In genomic region chr9:58353224-58353623, GRCm38 (mm10) we compare ENCODE assay signal across 26 mouse cellular contexts. TPM values are rescaled to one million over a fixed set of nuclear protein-coding genes. Genes with fewer than 3 reads are reported as not detected.
DNase-seq lines count a peak whose midpoint lies in the region; TF ChIP-seq lines count a peak whose summit lies in the region.
"Had no signal": no experiment of that assay in that cellular context is flagged by ENCODE, and none has a peak within 500 bp of the region (broad histone marks: within the 10 kb centered on the region; RNA-seq: fewer than 3 reads in every experiment).

No protein-coding gene starts in this region.

- in situ Hi-C loops in CH12.LX (cut with MboI; ENCODE audit: low pct_ligation_motif_present, low pct_unique_long_range_greater_than_20kb, low sequenced_read_pairs), result no loop called here

- TF ChIP-seq RAD21 in CH12.LX (IDR thresholded peaks at IDR 0.05; ENCODE audit: low read depth, low read length), result no peak

- no peak for TF ChIP-seq CTCF in CH12.LX (conservative IDR thresholded peaks at IDR 0.05 in 1 of 2, IDR thresholded peaks at IDR 0.05 in 1 of 2; ENCODE audit: low read depth in 2 of 2, low read length in 2 of 2)
- TF ChIP-seq CTCF in gastrocnemius, adult 2 months (IDR thresholded peaks at IDR 0.05), result no peak

- peak overlapping the region; percentile 28; the same call in 1 of the 2 replicates for H3K27ac ChIP-seq in CH12.LX (ENCODE audit: insufficient read depth, low read depth)
- no peak overlapping the region for H3K27ac ChIP-seq in gastrocnemius, adult 2 months

- peak; percentile 52; the same call in 1 of the 2 replicates for TF ChIP-seq EP300 in CH12.LX (IDR thresholded peaks at IDR 0.05; ENCODE audit: low read length)

- H3K9me3 ChIP-seq in CH12.LX (replicated peaks; ENCODE audit: low read length), result peaks cover 7% of the 10 kb centered on the region
- H3K9me3 ChIP-seq: G1E had no signal

- H3K4me1 ChIP-seq in CH12.LX (ENCODE audit: control insufficient read depth in 1 of 2, insufficient read depth in 2 of 2), result peaks cover 33 to 82% of the 10 kb centered on the region in 2 experiments

- intact Hi-C loops in gastrocnemius, adult 2 months (cut with DNase I), result no loop called here

- DNase-seq in A20 (ENCODE audit: low read depth, low spot score) (peak; percentile 30), CH12.LX (ENCODE audit: extremely low read depth) (peak; percentile 63)
- no peak for DNase-seq in right cerebral cortex, postnatal 14 days
- DNase-seq in gastrocnemius, adult 2 months, result no peak
- DNase-seq: adrenal gland, adult 2 months; adrenal gland, adult 8-10 months; adrenal gland, postnatal 10 days; adrenal gland, postnatal 14 days; adrenal gland, postnatal 25 days; adrenal gland, postnatal 36 days; B cell, adult 2 months; cerebellum, adult 11 months; cerebellum, adult 11-12 months; cerebellum, adult 18-20 months; cerebellum, adult 2 months; cerebellum, adult 8-10 months had no signal

- H3K9ac ChIP-seq in CH12.LX (ENCODE audit: insufficient read depth, low read depth), result no peak overlapping the region

- TF ChIP-seq POLR2A in CH12.LX (IDR thresholded peaks at IDR 0.05; ENCODE audit: low read depth, low read length), result no peak

- H3K27me3 ChIP-seq in CH12.LX (replicated peaks), result no peaks in the 10 kb centered on the region
- H3K27me3 ChIP-seq: Patski had no signal

- H3K79me2 ChIP-seq in CH12.LX (replicated peaks; ENCODE audit: control insufficient read depth, extremely low read depth, insufficient read depth, poor library complexity, severe bottlenecking), result no peaks in the 10 kb centered on the region; the same call in 1 of the 2 replicates

- H3K4me2 ChIP-seq in CH12.LX (ENCODE audit: insufficient read depth, low read depth, poor library complexity, severe bottlenecking), result peak overlapping the region; percentile 51; the same call in 1 of the 2 replicates

- no peak overlapping the region for H3K4me3 ChIP-seq in CH12.LX (replicated peaks in 1 of 3; ENCODE audit: low read depth in 2 of 3, low read length in 2 of 3, poor library complexity in 1 of 3)
- no peak overlapping the region for H3K4me3 ChIP-seq in gastrocnemius, adult 2 months

- H3K36me3 ChIP-seq in CH12.LX (replicated peaks in 1 of 2; ENCODE audit: control insufficient read depth in 1 of 2, insufficient read depth in 1 of 2, low read length in 1 of 2), result peaks cover 26 to 88% of the 10 kb centered on the region in 2 experiments
- H3K36me3 ChIP-seq: G1E had no signal

- dilution Hi-C loops in CH12.LX (cut with MboI; ENCODE audit: extremely low pct_ligation_motif_present, extremely low pct_unique_long_range_greater_than_20kb, low sequenced_read_pairs), result no loop called here

TF ChIP-seq in CH12.LX, 34 proteins besides CTCF, POLR2A, EP300 and RAD21:
- TF ChIP-seq IRF4 (IDR thresholded peaks at IDR 0.05; ENCODE audit: low read depth, low read length) (peak; percentile 85), ELF1 (IDR thresholded peaks at IDR 0.05; ENCODE audit: low read depth, low read length) (no peak)

RNA-seq across cellular contexts. Expression of gene Tbc1d21, which starts 17.0 kb away (rescaled TPM):
- total RNA-seq in CH12.LX (2012; rRNA removed) (not detected in 2 replicates), CH12.LX (2014; rRNA removed) (not detected in 2 replicates)
- polyA plus RNA-seq in CH12.LX (2012; ENCODE audit: insufficient read length, low read depth), result 4.5 and 4.6 TPM in 2 replicates
- not detected for total RNA-seq in gastrocnemius, adult 2 months (2021)
- total RNA-seq: adrenal gland, adult 18-20 months; adrenal gland, adult 2 months; adrenal gland, adult 8-10 months; adrenal gland, postnatal 10 days; adrenal gland, postnatal 14 days; adrenal gland, postnatal 25 days; adrenal gland, postnatal 36 days; adrenal gland, postnatal 4 days; ES-E14; G1E; MEL had no signal
- polyA plus RNA-seq: activated CD4-positive, CD25-positive, alpha-beta regulatory T cell, adult 4 months; adrenal gland, adult 2 months; brain, embryonic 14.5 days; C2C12; CD4-positive, CD25-positive, alpha-beta regulatory T cell, adult 4 months; cerebellum, adult 2 months; G1E; Patski had no signal

RNA-seq across cellular contexts. Expression of gene Loxl1, which starts 40.2 kb away (rescaled TPM):
- total RNA-seq in CH12.LX (2012; rRNA removed) (not detected in 2 replicates), CH12.LX (2014; rRNA removed) (not detected in 2 replicates)
- not detected in 2 replicates for polyA plus RNA-seq in CH12.LX (2012; ENCODE audit: insufficient read length, low read depth)
- 10 to 100 TPM; 10.6 to 17.9 TPM for total RNA-seq in gastrocnemius, adult 2 months (2021)
- total RNA-seq: G1E, MEL had no signal
- polyA plus RNA-seq: activated CD4-positive, CD25-positive, alpha-beta regulatory T cell, adult 4 months; CD4-positive, CD25-positive, alpha-beta regulatory T cell, adult 4 months; G1E had no signal

Comparison
In these comparisons a context has a peak if more than half of its experiments do, and no peak if none do; other contexts are left out.
1. DNase-seq: peak in A20 (single experiment) and CH12.LX (single experiment); none in right cerebral cortex, postnatal 14 days (single experiment) and gastrocnemius, adult 2 months (single experiment).
2. RNA of gene Loxl1, which starts 40.2 kb away (total RNA-seq): 10.6 to 17.9 TPM in gastrocnemius, adult 2 months; not detected in CH12.LX; every median in the first group is over 10 times any median in the second.